Mouse (Mus musculus) limb, embryonic 14.5 days (tissue): Measurements from ENCODE around the gene Ncaph. TPM values are rescaled to one million over a fixed set of nuclear protein-coding genes. Genes with fewer than 3 reads are reported as not detected.

Experiments used
- ATAC-seq: fragments of 200-750 bp; cut with Nextera tagmentation; 2 replicates; pipeline ENCODE4 v1.8.0; 2017; ENCODE audit warnings: low read depth, moderate number of reproducible peaks, moderate TSS enrichment; ENCODE audit not compliant: low FRiP score
- DNase-seq: peaks from one replicate; pipeline ENCODE4 v3.0.0-alpha.2; 2015; ENCODE audit warnings: low spot score
- H3K27ac ChIP-seq: fragments of 300-500 bp; sonication (generic); replicated peaks from 2 replicates; pipeline ENCODE4 v1.5.1; 2014; ENCODE audit warnings: low read depth, mild to moderate bottlenecking, low read length, moderate library complexity, mixed read lengths
- H3K27me3 ChIP-seq: fragments of 300-500 bp; sonication (generic); 2 replicates; pipeline ENCODE4 v1.6.1; 2014; ENCODE audit warnings: low read length, mixed read lengths; ENCODE audit not compliant: control insufficient read depth, insufficient read depth
- H3K36me3 ChIP-seq: fragments of 300-500 bp; sonication (generic); 2 replicates; pipeline ENCODE4 v1.6.1; 2014; ENCODE audit warnings: mild to moderate bottlenecking, low read length, moderate library complexity, mixed read lengths; ENCODE audit not compliant: control insufficient read depth, insufficient read depth
- H3K4me1 ChIP-seq: fragments of 300-500 bp; sonication (generic); 2 replicates; pipeline ENCODE4 v1.6.1; 2014; ENCODE audit warnings: antibody characterized with exemption, low read length, mixed read lengths; ENCODE audit not compliant: control insufficient read depth, insufficient read depth
- H3K4me2 ChIP-seq: fragments of 300-500 bp; sonication (generic); replicated peaks from 2 replicates; pipeline ENCODE4 v1.6.1; 2014; ENCODE audit warnings: low read depth, mild to moderate bottlenecking, low read length, moderate library complexity; ENCODE audit not compliant: severe bottlenecking
- H3K4me3 ChIP-seq: fragments of 300-500 bp; sonication (generic); replicated peaks from 2 replicates; pipeline ENCODE4 v1.5.1; 2014; ENCODE audit warnings: low read length
- H3K9ac ChIP-seq: fragments of 300-500 bp; sonication (generic); 2 replicates; pipeline ENCODE4 v1.6.1; 2014; ENCODE audit warnings: mild to moderate bottlenecking, low read depth, low read length, moderate library complexity; ENCODE audit not compliant: severe bottlenecking
- H3K9me3 ChIP-seq: fragments of 300-500 bp; sonication (generic); 2 replicates; pipeline ENCODE4 v1.6.1; 2016; ENCODE audit warnings: low read length; ENCODE audit not compliant: control insufficient read depth
- POLR2A ChIP-seq: fragments of 200-500 bp; IDR thresholded peaks from 2 replicates; pipeline ENCODE4 v1.8.0; 2012; ENCODE audit warnings: inconsistent platforms, mild to moderate bottlenecking, moderate library complexity, borderline replicate concordance; ENCODE audit not compliant: insufficient read depth, insufficient read length; ENCODE audit errors: extremely low read depth
- WGBS: fragments of 180-500 bp; shearing (Covaris S2); extraction: QIAGEN DNeasy Blood & Tissue Kit; methylation state at CpG from one replicate; pipeline ENCODE4 v1.1.7; 2014; 5-methylcytosine and 5-hydroxymethylcytosine counted together
- polyA plus RNA-seq, 2 experiments: library from polyadenylated mRNA; depleted of rRNA in 1 of 2; stranded (reverse) in 1 of 2; unstranded in 1 of 2; fragments of >200 nt; fragmentation: Nextera tagmentation in 1 of 2; extraction: Ambion mirVana in 1 of 2; gene quantifications; 2 replicates each; pipeline versions ENCODE4 v1.2.1 to v1.2.3; 2012 to 2014

The Ncaph gene
- polyA plus RNA-seq, 2 experiments = 59.1 to 65.0 TPM

- WGBS = 94% methylated on average over 9 of the region's 9 CpGs
- Histone ChIP-seq H3K4me3 (no peak overlapping the region), H3K36me3 (peaks cover 64% of the 10 kb centered on the region), H3K27ac (no peak overlapping the region), H3K4me1 (no peaks in the 10 kb centered on the region), H3K9me3 (no peaks in the 10 kb centered on the region), H3K9ac (no peak overlapping the region), H3K27me3 (no peaks in the 10 kb centered on the region), H3K4me2 (no peak overlapping the region)
- ATAC-seq (no peak), DNase-seq (no peak)
- TF ChIP-seq POLR2A = no peak
Observed at GRCm38 (mm10) chr2:127061471-127061870, 72.3 kb downstream of the Ncaph start.

Other genes starting within 250 kb of the Ncaph start
- gene Sppl2a, start 200.7 kb downstream of the Ncaph start, polyA plus RNA-seq (2012; rRNA removed) = 35.9 and 42.1 TPM in 2 replicates
- 63.3 and 65.4 TPM in 2 replicates for gene Sppl2a, start 200.7 kb downstream of the Ncaph start, polyA plus RNA-seq (2014; fragmentation: Nextera tagmentation; extraction: Ambion mirVana)
- gene Ap4e1, start 125.2 kb downstream of the Ncaph start, polyA plus RNA-seq (2012; rRNA removed) = 10.6 and 12.1 TPM in 2 replicates
- gene Ap4e1, start 125.2 kb downstream of the Ncaph start, polyA plus RNA-seq (2014; fragmentation: Nextera tagmentation; extraction: Ambion mirVana) = 8.9 and 9.5 TPM in 2 replicates
- gene Blvra, start 63.3 kb downstream of the Ncaph start, polyA plus RNA-seq (2012; rRNA removed) = 19.2 and 24.6 TPM in 2 replicates
- gene Blvra, start 63.3 kb downstream of the Ncaph start, polyA plus RNA-seq (2014; fragmentation: Nextera tagmentation; extraction: Ambion mirVana) = 51.4 and 51.6 TPM in 2 replicates
- 10.1 and 11.5 TPM in 2 replicates for gene Itpripl1, start 9.5 kb upstream of the Ncaph start, polyA plus RNA-seq (2012; rRNA removed)
- gene Itpripl1, start 9.5 kb upstream of the Ncaph start, polyA plus RNA-seq (2014; fragmentation: Nextera tagmentation; extraction: Ambion mirVana) = 20.9 and 22.4 TPM in 2 replicates
- gene 1810024B03Rik, start 74.3 kb upstream of the Ncaph start, polyA plus RNA-seq (2012; rRNA removed) = 1.1 and 2.4 TPM in 2 replicates
- 1.6 and 1.7 TPM in 2 replicates for gene 1810024B03Rik, start 74.3 kb upstream of the Ncaph start, polyA plus RNA-seq (2014; fragmentation: Nextera tagmentation; extraction: Ambion mirVana)
- gene Snrnp200, start 74.4 kb upstream of the Ncaph start, polyA plus RNA-seq (2012; rRNA removed) = 75.0 and 75.7 TPM in 2 replicates
- gene Snrnp200, start 74.4 kb upstream of the Ncaph start, polyA plus RNA-seq (2014; fragmentation: Nextera tagmentation; extraction: Ambion mirVana) = 69.4 and 75.4 TPM in 2 replicates
- gene Ciao1, start 113.9 kb upstream of the Ncaph start, polyA plus RNA-seq (2012; rRNA removed) = 62.0 and 64.8 TPM in 2 replicates
- 63.1 and 64.2 TPM in 2 replicates for gene Ciao1, start 113.9 kb upstream of the Ncaph start, polyA plus RNA-seq (2014; fragmentation: Nextera tagmentation; extraction: Ambion mirVana)
- gene Tmem127, start 114.0 kb upstream of the Ncaph start, polyA plus RNA-seq (2012; rRNA removed) = 36.2 and 51.2 TPM in 2 replicates
- gene Tmem127, start 114.0 kb upstream of the Ncaph start, polyA plus RNA-seq (2014; fragmentation: Nextera tagmentation; extraction: Ambion mirVana) = 22.7 and 26.6 TPM in 2 replicates
- 60.8 and 63.7 TPM in 2 replicates for gene Stard7, start 136.3 kb upstream of the Ncaph start, polyA plus RNA-seq (2012; rRNA removed)
- 79.0 and 80.8 TPM in 2 replicates for gene Stard7, start 136.3 kb upstream of the Ncaph start, polyA plus RNA-seq (2014; fragmentation: Nextera tagmentation; extraction: Ambion mirVana)
- gene Dusp2, start 202.2 kb upstream of the Ncaph start, polyA plus RNA-seq (2012; rRNA removed) = 5.7 and 7.8 TPM in 2 replicates
- gene Dusp2, start 202.2 kb upstream of the Ncaph start, polyA plus RNA-seq (2014; fragmentation: Nextera tagmentation; extraction: Ambion mirVana) = 7.4 and 7.6 TPM in 2 replicates
- gene Astl, start 204.7 kb upstream of the Ncaph start, polyA plus RNA-seq (2012; rRNA removed) = 0.04 and 0.08 TPM in 2 replicates
- gene Astl, start 204.7 kb upstream of the Ncaph start, polyA plus RNA-seq (2014; fragmentation: Nextera tagmentation; extraction: Ambion mirVana) = 0.14 and 0.40 TPM in 2 replicates
- gene Adra2b, start 229.3 kb upstream of the Ncaph start, polyA plus RNA-seq (2012; rRNA removed) = 0.21 and 0.33 TPM in 2 replicates
- gene Adra2b, start 229.3 kb upstream of the Ncaph start, polyA plus RNA-seq (2014; fragmentation: Nextera tagmentation; extraction: Ambion mirVana) = 0.48 and 0.52 TPM in 2 replicates